Mouse (Mus musculus) C2C12 (cell line): Measurements from ENCODE around the gene Peli2. TPM values are rescaled to one million over a fixed set of nuclear protein-coding genes. Genes with fewer than 3 reads are reported as not detected.
A peak's percentile ranks its signal among the peaks of the same experiment; 100 is the strongest.

ENCODE experiments used
- H3K27me3 ChIP-seq: one replicate; pipeline ENCODE4 v1.6.1; 2011; ENCODE audit not compliant: control insufficient read depth, insufficient read depth, insufficient read length
- H3K36me3 ChIP-seq: one replicate; pipeline ENCODE4 v1.6.1; 2011; ENCODE audit not compliant: control insufficient read depth, insufficient read depth
- H3K4me3 ChIP-seq: one replicate; pipeline ENCODE4 v1.5.1; 2011; ENCODE audit warnings: mild to moderate bottlenecking, control low read depth; ENCODE audit not compliant: poor library complexity, insufficient read depth, severe bottlenecking
- H3K79me2 ChIP-seq: one replicate; pipeline ENCODE4 v1.6.1; 2011; ENCODE audit not compliant: control insufficient read depth, insufficient read depth
- H3K79me3 ChIP-seq: one replicate; pipeline ENCODE4 v1.6.1; 2011; ENCODE audit warnings: low read depth, control low read depth
- H3ac ChIP-seq: one replicate; pipeline ENCODE3; 2011; ENCODE audit warnings: low read depth; ENCODE audit not compliant: control insufficient read depth, insufficient read length
- CEBPB ChIP-seq: IDR thresholded peaks from one replicate; pipeline ENCODE4 v1.6.1; 2011; ENCODE audit warnings: low read depth, mild to moderate bottlenecking, control low read depth, moderate library complexity
- CTCF ChIP-seq: IDR thresholded peaks from one replicate; pipeline ENCODE4 v1.5.1; 2011; ENCODE audit not compliant: control insufficient read depth, insufficient read depth, insufficient read length
- FOSL1 ChIP-seq: IDR thresholded peaks from one replicate; pipeline ENCODE4 v1.8.0; 2011; ENCODE audit warnings: mild to moderate bottlenecking, low read length; ENCODE audit not compliant: poor library complexity, insufficient read depth, severe bottlenecking
- MAX ChIP-seq: IDR thresholded peaks from one replicate; pipeline ENCODE4 v1.6.1; 2011; ENCODE audit warnings: mild to moderate bottlenecking, control low read depth
- MYOD1 ChIP-seq: IDR thresholded peaks from one replicate; pipeline ENCODE4 v1.6.1; 2011; ENCODE audit warnings: low read depth; ENCODE audit not compliant: control insufficient read depth, insufficient read length
- MYOG ChIP-seq: IDR thresholded peaks from one replicate; pipeline ENCODE4 v1.6.1; 2011; ENCODE audit not compliant: control insufficient read depth, insufficient read length; ENCODE audit errors: extremely low read depth
- USF1 ChIP-seq: IDR thresholded peaks from one replicate; pipeline ENCODE4 v1.6.1; 2011; ENCODE audit warnings: low read depth, mild to moderate bottlenecking, control low read depth, moderate library complexity
- polyA plus RNA-seq: library from polyadenylated mRNA; unstranded; fragments of >200 nt; fragmentation: generic; extraction: Trizol; gene quantifications from one replicate; pipeline ENCODE4 v1.2.1, GENCODE M21; 2012; ENCODE audit warnings: missing spikeins

Gene Peli2
- polyA plus RNA-seq, 1 experiment: 13.9 TPM

- H3K36me3 ChIP-seq: no peaks in the 10 kb centered on the region
- no peak overlapping the region for H3K4me3 ChIP-seq
- no peaks in the 10 kb centered on the region for H3K27me3 ChIP-seq
- H3K79me3 ChIP-seq: no peaks in the 10 kb centered on the region
- H3ac ChIP-seq: no peak overlapping the region
- no peak for TF ChIP-seq FOSL1
- no peak for TF ChIP-seq MYOG
- TF ChIP-seq MYOD1: no peak
- no peaks in the 10 kb centered on the region for H3K79me2 ChIP-seq
Measured at GRCm38 (mm10) chr14:48151554-48151953, 30.9 kb downstream of the Peli2 start.

GRCm38 (mm10) chr14:48153064-48153463 is 32.4 kb downstream of the Peli2 start:
- Histone ChIP-seq H3K4me3 (no peak overlapping the region), H3ac (no peak overlapping the region), H3K36me3 (no peaks in the 10 kb centered on the region), H3K27me3 (no peaks in the 10 kb centered on the region), H3K79me3 (no peaks in the 10 kb centered on the region), H3K79me2 (no peaks in the 10 kb centered on the region)
- TF ChIP-seq CEBPB (no peak), MAX (no peak), MYOD1 (no peak), FOSL1 (no peak), MYOG (no peak), CTCF (no peak), USF1 (no peak)

GRCm38 (mm10) chr14:48153865-48154511 is 33.4 kb downstream of the Peli2 start:
- no peak for TF ChIP-seq CTCF
- TF ChIP-seq MYOG: no peak
- TF ChIP-seq USF1: peak; percentile 27
- no peak overlapping the region for H3K4me3 ChIP-seq
- H3ac ChIP-seq: no peak overlapping the region
- no peaks in the 10 kb centered on the region for H3K36me3 ChIP-seq
- H3K79me3 ChIP-seq: no peaks in the 10 kb centered on the region
- no peaks in the 10 kb centered on the region for H3K27me3 ChIP-seq
- no peaks in the 10 kb centered on the region for H3K79me2 ChIP-seq

GRCm38 (mm10) chr14:48154641-48155040 is 34.0 kb downstream of the Peli2 start:
- no peaks in the 10 kb centered on the region for H3K36me3 ChIP-seq
- no peak overlapping the region for H3K4me3 ChIP-seq
- no peaks in the 10 kb centered on the region for H3K79me2 ChIP-seq
- H3K27me3 ChIP-seq: no peaks in the 10 kb centered on the region
- H3ac ChIP-seq: no peak overlapping the region
- no peaks in the 10 kb centered on the region for H3K79me3 ChIP-seq
- no peak for TF ChIP-seq CTCF
- no peak for TF ChIP-seq FOSL1
- TF ChIP-seq MYOG: no peak
- TF ChIP-seq CEBPB: no peak
- TF ChIP-seq MAX: no peak
- no peak for TF ChIP-seq USF1
- TF ChIP-seq MYOD1: no peak

- no peaks in the 10 kb centered on the region for H3K36me3 ChIP-seq
- H3K27me3 ChIP-seq: no peaks in the 10 kb centered on the region
- H3K79me3 ChIP-seq: no peaks in the 10 kb centered on the region
- H3K79me2 ChIP-seq: no peaks in the 10 kb centered on the region
- no peak overlapping the region for H3ac ChIP-seq
- no peak overlapping the region for H3K4me3 ChIP-seq
- no peak for TF ChIP-seq USF1
Measured at GRCm38 (mm10) chr14:48155153-48155552, 34.5 kb downstream of the Peli2 start.

- TF ChIP-seq FOSL1: no peak
- TF ChIP-seq MAX: no peak
- no peak for TF ChIP-seq USF1
- no peak for TF ChIP-seq MYOG
- Histone ChIP-seq H3K27me3 (no peaks in the 10 kb centered on the region), H3ac (no peak overlapping the region), H3K36me3 (no peaks in the 10 kb centered on the region), H3K79me2 (no peaks in the 10 kb centered on the region), H3K4me3 (no peak overlapping the region), H3K79me3 (no peaks in the 10 kb centered on the region)
Measured at GRCm38 (mm10) chr14:48157085-48157484, 36.5 kb downstream of the Peli2 start.
